Mouse (Mus musculus): ENCODE data around the gene Jmjd8.

Jmjd8 gene

GRCm38 (mm10) chr17:25878611-25879180, 50.0 kb downstream of the Jmjd8 start:
- no peak for DNase-seq (ENCODE audit: low spot score)

DNA sequence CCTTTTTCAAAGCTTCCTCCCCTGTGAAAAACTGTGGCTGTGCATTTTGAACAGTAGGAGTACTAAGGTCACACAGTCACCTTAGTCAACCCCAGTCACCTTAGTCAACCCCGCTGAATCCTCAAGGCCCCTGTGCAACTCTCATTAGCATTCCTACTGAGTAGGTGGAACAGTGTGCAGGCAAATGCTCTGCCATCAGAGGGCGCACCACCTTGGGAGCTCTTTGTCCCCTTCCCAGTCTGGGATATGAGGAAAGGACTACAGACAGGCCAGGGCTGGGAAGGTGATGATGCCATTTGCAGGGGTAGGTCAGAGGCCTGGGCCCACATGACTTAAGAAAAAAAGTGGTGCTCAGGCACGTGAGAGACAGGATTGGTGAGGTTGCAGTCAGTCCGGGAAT, 50.6 kb downstream of the Jmjd8 start:
- no peak for DNase-seq (ENCODE audit: low spot score)

DNA sequence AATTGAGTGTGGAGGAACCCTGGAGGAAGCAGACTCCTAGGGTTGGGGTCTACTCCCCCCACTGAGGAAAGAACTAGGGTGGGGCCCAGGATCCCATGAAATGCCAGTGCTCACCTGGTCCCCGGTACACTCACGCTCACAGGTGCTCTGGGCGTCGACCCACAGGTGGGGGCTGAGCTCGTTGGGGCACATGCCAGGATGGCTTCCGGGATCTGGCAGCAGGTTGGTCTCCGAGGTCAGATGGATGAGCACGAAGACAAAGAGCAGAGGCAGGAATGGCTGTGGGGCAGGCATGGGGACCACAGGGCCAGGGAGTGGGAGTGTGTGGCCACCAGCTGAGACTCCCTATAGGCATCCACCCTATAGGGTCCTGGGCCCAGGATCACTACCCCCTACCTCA, 51.1 kb downstream of the Jmjd8 start:
- no peak for DNase-seq (ENCODE audit: low spot score)

DNA sequence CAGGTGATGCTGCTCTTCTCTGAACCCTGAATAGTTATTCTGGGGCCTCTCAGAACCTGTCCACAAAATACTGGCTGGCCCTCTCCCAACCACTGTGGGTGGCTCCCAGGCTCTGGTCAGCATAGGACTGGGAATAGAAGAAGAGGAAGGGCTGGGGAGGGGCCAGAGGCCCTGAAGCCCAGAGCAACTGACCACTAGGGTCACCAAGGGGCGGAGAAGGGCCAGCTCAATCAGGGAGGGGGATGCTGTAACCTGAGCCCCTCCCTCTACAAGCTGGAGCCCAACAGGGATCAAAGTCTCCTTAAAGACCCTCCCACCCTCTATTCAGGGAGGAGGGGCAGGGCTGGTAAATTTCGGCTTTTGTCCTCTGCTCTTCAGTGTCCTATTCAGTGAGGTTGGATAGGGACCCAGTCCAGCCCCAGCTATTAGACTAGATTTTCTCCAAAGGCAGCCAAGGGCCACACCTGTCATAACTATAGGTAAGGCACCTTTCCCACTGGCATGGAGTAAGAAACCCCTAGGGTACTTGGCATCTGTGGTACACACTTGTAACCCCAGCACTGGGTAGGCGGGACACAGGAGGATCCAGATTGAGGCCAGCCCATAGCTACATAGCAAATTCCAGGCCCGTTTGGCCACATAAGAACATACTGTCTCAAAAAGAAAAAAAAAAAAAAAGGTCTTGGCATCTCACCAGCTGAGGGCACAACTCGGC, 51.7 kb downstream of the Jmjd8 start, which contains the start of gene Wfikkn1:
Gene Wfikkn1, minus strand, starts transcription at position 663 of the 715 bp plus-strand sequence.
- no peak for DNase-seq (ENCODE audit: low spot score)

GRCm38 (mm10) chr17:25880913-25881641, 52.4 kb downstream of the Jmjd8 start:
- DNase-seq (ENCODE audit: low spot score) = no peak
